Mouse (Mus musculus): ENCODE measurements around the gene Alox12b. TPM values are rescaled to one million over a fixed set of nuclear protein-coding genes. Genes with fewer than 3 reads are reported as not detected.

The Alox12b gene
- polyA plus RNA-seq, 1 experiment, result not detected

- TF ChIP-seq POLR2A (IDR thresholded peaks at IDR 0.05; ENCODE audit: borderline replicate concordance, low read depth, low read length), result no peak
- peak; percentile 90 for TF ChIP-seq CTCF (IDR thresholded peaks at IDR 0.05; ENCODE audit: low read depth, low read length)
- Histone ChIP-seq H3K4me1 (ENCODE audit: control insufficient read depth, insufficient read depth, low read length) (no peaks in the 10 kb centered on the region), H3K4me3 (ENCODE audit: insufficient read depth, low read length) (no peak overlapping the region), H3K27ac (ENCODE audit: insufficient read depth, low read depth, low read length) (no peak overlapping the region)
These were observed 14.8 kb downstream of the Alox12b start for GRCm38 (mm10) chr11:69171626-69172025.

- TF ChIP-seq CTCF (IDR thresholded peaks at IDR 0.05; ENCODE audit: low read depth, low read length) (no peak), POLR2A (IDR thresholded peaks at IDR 0.05; ENCODE audit: borderline replicate concordance, low read depth, low read length) (no peak)
- Histone ChIP-seq H3K4me3 (ENCODE audit: insufficient read depth, low read length) (no peak overlapping the region), H3K4me1 (ENCODE audit: control insufficient read depth, insufficient read depth, low read length) (no peaks in the 10 kb centered on the region), H3K27ac (ENCODE audit: insufficient read depth, low read depth, low read length) (no peak overlapping the region)
These were observed 15.8 kb downstream of the Alox12b start for GRCm38 (mm10) chr11:69172606-69173005.

- TF ChIP-seq POLR2A (IDR thresholded peaks at IDR 0.05; ENCODE audit: borderline replicate concordance, low read depth, low read length), result no peak
- no peak for TF ChIP-seq CTCF (IDR thresholded peaks at IDR 0.05; ENCODE audit: low read depth, low read length)
- Histone ChIP-seq H3K4me3 (ENCODE audit: insufficient read depth, low read length) (no peak overlapping the region), H3K4me1 (ENCODE audit: control insufficient read depth, insufficient read depth, low read length) (no peaks in the 10 kb centered on the region), H3K27ac (ENCODE audit: insufficient read depth, low read depth, low read length) (no peak overlapping the region)
These were observed 17.9 kb downstream of the Alox12b start for GRCm38 (mm10) chr11:69174722-69175121.

- no peak overlapping the region for H3K27ac ChIP-seq (ENCODE audit: insufficient read depth, low read depth, low read length)
- H3K4me1 ChIP-seq (ENCODE audit: control insufficient read depth, insufficient read depth, low read length), result no peaks in the 10 kb centered on the region
- H3K4me3 ChIP-seq (ENCODE audit: insufficient read depth, low read length), result no peak overlapping the region
- TF ChIP-seq CTCF (IDR thresholded peaks at IDR 0.05; ENCODE audit: low read depth, low read length), result no peak
- no peak for TF ChIP-seq POLR2A (IDR thresholded peaks at IDR 0.05; ENCODE audit: borderline replicate concordance, low read depth, low read length)
These were observed 21.7 kb downstream of the Alox12b start for GRCm38 (mm10) chr11:69178525-69178924.

- Histone ChIP-seq H3K4me1 (ENCODE audit: control insufficient read depth, insufficient read depth, low read length) (no peaks in the 10 kb centered on the region), H3K27ac (ENCODE audit: insufficient read depth, low read depth, low read length) (no peak overlapping the region), H3K4me3 (ENCODE audit: insufficient read depth, low read length) (no peak overlapping the region)
- TF ChIP-seq POLR2A (IDR thresholded peaks at IDR 0.05; ENCODE audit: borderline replicate concordance, low read depth, low read length) (no peak), CTCF (IDR thresholded peaks at IDR 0.05; ENCODE audit: low read depth, low read length) (no peak)
These were observed 22.7 kb downstream of the Alox12b start for GRCm38 (mm10) chr11:69179512-69179911.

- TF ChIP-seq CTCF (IDR thresholded peaks at IDR 0.05; ENCODE audit: low read depth, low read length), result no peak
- no peak for TF ChIP-seq POLR2A (IDR thresholded peaks at IDR 0.05; ENCODE audit: borderline replicate concordance, low read depth, low read length)
- Histone ChIP-seq H3K4me3 (ENCODE audit: insufficient read depth, low read length) (no peak overlapping the region), H3K4me1 (ENCODE audit: control insufficient read depth, insufficient read depth, low read length) (no peaks in the 10 kb centered on the region), H3K27ac (ENCODE audit: insufficient read depth, low read depth, low read length) (no peak overlapping the region)
These were observed 23.3 kb downstream of the Alox12b start for GRCm38 (mm10) chr11:69180120-69180519.

- Histone ChIP-seq H3K4me3 (ENCODE audit: insufficient read depth, low read length) (no peak overlapping the region), H3K27ac (ENCODE audit: insufficient read depth, low read depth, low read length) (no peak overlapping the region), H3K4me1 (ENCODE audit: control insufficient read depth, insufficient read depth, low read length) (no peaks in the 10 kb centered on the region)
- no peak for TF ChIP-seq POLR2A (IDR thresholded peaks at IDR 0.05; ENCODE audit: borderline replicate concordance, low read depth, low read length)
- TF ChIP-seq CTCF (IDR thresholded peaks at IDR 0.05; ENCODE audit: low read depth, low read length), result no peak
These were observed 28.2 kb downstream of the Alox12b start for GRCm38 (mm10) chr11:69185031-69185430.

GRCm38 (mm10) chr11:69185936-69186335, 29.1 kb downstream of the Alox12b start:
- TF ChIP-seq POLR2A (IDR thresholded peaks at IDR 0.05; ENCODE audit: borderline replicate concordance, low read depth, low read length) (no peak), CTCF (IDR thresholded peaks at IDR 0.05; ENCODE audit: low read depth, low read length) (no peak)
- H3K4me1 ChIP-seq (ENCODE audit: control insufficient read depth, insufficient read depth, low read length), result no peaks in the 10 kb centered on the region
- no peak overlapping the region for H3K4me3 ChIP-seq (ENCODE audit: insufficient read depth, low read length)
- H3K27ac ChIP-seq (ENCODE audit: insufficient read depth, low read depth, low read length), result no peak overlapping the region

- Histone ChIP-seq H3K4me1 (ENCODE audit: control insufficient read depth, insufficient read depth, low read length) (no peaks in the 10 kb centered on the region; the same call in 1 of the 2 replicates), H3K4me3 (ENCODE audit: insufficient read depth, low read length) (no peak overlapping the region), H3K27ac (ENCODE audit: insufficient read depth, low read depth, low read length) (no peak overlapping the region)
- TF ChIP-seq POLR2A (IDR thresholded peaks at IDR 0.05; ENCODE audit: borderline replicate concordance, low read depth, low read length), result no peak
- TF ChIP-seq CTCF (IDR thresholded peaks at IDR 0.05; ENCODE audit: low read depth, low read length), result no peak
These were observed 36.1 kb downstream of the Alox12b start for GRCm38 (mm10) chr11:69192840-69193239.

- TF ChIP-seq CTCF (IDR thresholded peaks at IDR 0.05; ENCODE audit: low read depth, low read length), result no peak
- no peak for TF ChIP-seq POLR2A (IDR thresholded peaks at IDR 0.05; ENCODE audit: borderline replicate concordance, low read depth, low read length)
- Histone ChIP-seq H3K27ac (ENCODE audit: insufficient read depth, low read depth, low read length) (no peak overlapping the region), H3K4me3 (ENCODE audit: insufficient read depth, low read length) (no peak overlapping the region), H3K4me1 (ENCODE audit: control insufficient read depth, insufficient read depth, low read length) (peaks cover under 1% of the 10 kb centered on the region; the same call in 1 of the 2 replicates)
These were observed 40.0 kb downstream of the Alox12b start for GRCm38 (mm10) chr11:69196766-69197165.

GRCm38 (mm10) chr11:69197194-69197593, 40.4 kb downstream of the Alox12b start:
- peak overlapping the region; percentile 36 for H3K4me3 ChIP-seq (ENCODE audit: insufficient read depth, low read length)
- no peak for TF ChIP-seq CTCF (IDR thresholded peaks at IDR 0.05; ENCODE audit: low read depth, low read length)
- no peak for TF ChIP-seq POLR2A (IDR thresholded peaks at IDR 0.05; ENCODE audit: borderline replicate concordance, low read depth, low read length)
- H3K4me1 ChIP-seq (ENCODE audit: control insufficient read depth, insufficient read depth, low read length), result peaks cover 4% of the 10 kb centered on the region
- no peak overlapping the region for H3K27ac ChIP-seq (ENCODE audit: insufficient read depth, low read depth, low read length)
